In genomic region chr15:77916851-77917544, GRCm38 (mm10) we compare ENCODE assay signal across 9 mouse cellular contexts. TPM values are rescaled to one million over a fixed set of nuclear protein-coding genes. Genes with fewer than 3 reads are reported as not detected.
DNase-seq lines count a peak whose midpoint lies in the region; ATAC-seq and TF ChIP-seq lines count a peak whose summit lies in the region.
"Had no signal": no experiment of that assay in that cellular context is flagged by ENCODE, and none has a peak within 500 bp of the region (broad histone marks: within the 10 kb centered on the region; RNA-seq: fewer than 3 reads in every experiment).

No protein-coding gene starts in this region.

- no peak overlapping the region for H3K4me2 ChIP-seq in limb, embryonic 11.5 days (ENCODE audit: low read depth, severe bottlenecking)
- no peak overlapping the region for H3K4me2 ChIP-seq in stomach, embryonic 15.5 days
- H3K4me2 ChIP-seq: embryonic facial prominence, embryonic 12.5 days had no signal

- no peaks in the 10 kb centered on the region for H3K27me3 ChIP-seq in kidney, adult 2 months (replicated peaks; ENCODE audit: control insufficient read depth, insufficient read depth, low read length)
- H3K27me3 ChIP-seq in limb, embryonic 11.5 days (ENCODE audit: control insufficient read depth, insufficient read depth, low read length) = no peaks in the 10 kb centered on the region
- no peaks in the 10 kb centered on the region for H3K27me3 ChIP-seq in stomach, embryonic 15.5 days (replicated peaks)
- H3K27me3 ChIP-seq: embryonic facial prominence, embryonic 12.5 days had no signal

- H3K36me3 ChIP-seq in kidney, adult 2 months (ENCODE audit: control insufficient read depth, insufficient read depth, low read length) = peaks cover 3% of the 10 kb centered on the region
- H3K36me3 ChIP-seq in limb, embryonic 11.5 days (ENCODE audit: control insufficient read depth, insufficient read depth, low read length) = peaks cover 12% of the 10 kb centered on the region; the same call in 1 of the 2 replicates
- peaks cover 42% of the 10 kb centered on the region for H3K36me3 ChIP-seq in stomach, embryonic 15.5 days

- TF ChIP-seq CTCF in cortical plate, adult 2 months (IDR thresholded peaks at IDR 0.05; ENCODE audit: extremely low read depth, insufficient read depth, low read length) = peak; percentile 91
- peak; percentile 89 for TF ChIP-seq CTCF in kidney, adult 2 months (conservative IDR thresholded peaks at IDR 0.05; ENCODE audit: insufficient read depth, insufficient read length, low read depth, low read length)

- intact Hi-C loops in gastrocnemius, postnatal 14 days (cut with DNase I; ENCODE audit: low total_unique reads) = loop anchor here (5.0 kb wide), 1 partner anchor 135 kb away; no protein-coding TSS in a partner anchor

- H3K4me3 ChIP-seq in cortical plate, adult 2 months (ENCODE audit: insufficient read depth, low read length) = no peak overlapping the region
- no peak overlapping the region for H3K4me3 ChIP-seq in kidney, adult 2 months (ENCODE audit: insufficient read depth, low read depth, low read length)
- no peak overlapping the region for H3K4me3 ChIP-seq in limb, embryonic 11.5 days (ENCODE audit: low read depth, low read length)
- no peak overlapping the region for H3K4me3 ChIP-seq in stomach, embryonic 15.5 days (replicated peaks)
- H3K4me3 ChIP-seq: embryonic facial prominence, embryonic 12.5 days had no signal

- peak; percentile 48; the same call in 1 of the 2 replicates for ATAC-seq in limb, embryonic 11.5 days (ENCODE audit: insufficient number of reproducible peaks, low FRiP score, low TSS enrichment, low read depth)
- 0 out of 2 replicates have a peak, but pooled peaks have one; percentile 28 for ATAC-seq in stomach, embryonic 15.5 days (ENCODE audit: insufficient read depth, low FRiP score, low read depth)

- no peak overlapping the region for H3K27ac ChIP-seq in cortical plate, adult 2 months (ENCODE audit: insufficient read depth, low read length)
- no peak overlapping the region for H3K27ac ChIP-seq in kidney, adult 2 months (ENCODE audit: insufficient read depth, low read depth, low read length)
- H3K27ac ChIP-seq in limb, embryonic 11.5 days (replicated peaks; ENCODE audit: low read depth, low read length) = no peak overlapping the region
- H3K27ac ChIP-seq in stomach, embryonic 15.5 days = no peak overlapping the region
- H3K27ac ChIP-seq: embryonic facial prominence, embryonic 12.5 days had no signal

- TF ChIP-seq POLR2A in cortical plate, adult 2 months (IDR thresholded peaks at IDR 0.05; ENCODE audit: extremely low read depth, insufficient read depth, low read length) = no peak
- no peak for TF ChIP-seq POLR2A in kidney, adult 2 months (IDR thresholded peaks at IDR 0.05; ENCODE audit: low read depth, low read length)

- WGBS in kidney, adult 2 months = 36% methylated on average over 8 of the region's 8 CpGs
- 40% methylated on average over 8 of the region's 8 CpGs for WGBS in limb, embryonic 11.5 days
- 35% methylated on average over 8 of the region's 8 CpGs for WGBS in stomach, embryonic 15.5 days

- H3K9me3 ChIP-seq in limb, embryonic 11.5 days (ENCODE audit: control insufficient read depth, low read length) = no peaks in the 10 kb centered on the region
- H3K9me3 ChIP-seq in stomach, embryonic 15.5 days = no peaks in the 10 kb centered on the region
- H3K9me3 ChIP-seq: embryonic facial prominence, embryonic 12.5 days had no signal

- H3K4me1 ChIP-seq in cortical plate, adult 2 months (ENCODE audit: control insufficient read depth, insufficient read depth, low read length) = no peaks in the 10 kb centered on the region
- peaks cover 15% of the 10 kb centered on the region for H3K4me1 ChIP-seq in kidney, adult 2 months (ENCODE audit: control insufficient read depth, insufficient read depth, low read length)
- peaks cover 8% of the 10 kb centered on the region; the same call in 1 of the 2 replicates for H3K4me1 ChIP-seq in limb, embryonic 11.5 days (ENCODE audit: control insufficient read depth, insufficient read depth, low read length)
- H3K4me1 ChIP-seq in stomach, embryonic 15.5 days = no peaks in the 10 kb centered on the region

- H3K9ac ChIP-seq in limb, embryonic 11.5 days (ENCODE audit: low read length) = no peak overlapping the region
- H3K9ac ChIP-seq in stomach, embryonic 15.5 days = no peak overlapping the region
- H3K9ac ChIP-seq: embryonic facial prominence, embryonic 12.5 days had no signal

- peak; percentile 97 for DNase-seq in 3T3-L1 (ENCODE audit: low read depth, low spot score)
- DNase-seq in adipocyte (ENCODE audit: low spot score) = peak; percentile 93
- peak; percentile 87 for DNase-seq in gastrocnemius, postnatal 14 days
- DNase-seq in kidney, adult 2 months = peak; percentile 95
- DNase-seq in limb, embryonic 11.5 days (ENCODE audit: low spot score) = peak; percentile 96
- peak; percentile 75 to 79 for DNase-seq in natural killer cell, adult 2 months (ENCODE audit: low spot score in 2 of 2)

RNA-seq across cellular contexts. Expression of gene Txn2, which starts 11.8 kb away (rescaled TPM):
- 192 and 197 TPM in 2 replicates for polyA plus RNA-seq in cortical plate, adult 2 months (2012; rRNA removed)
- 100 to 1,000 TPM; 221 to 245 TPM for total RNA-seq in gastrocnemius, postnatal 14 days (2021)
- 396 and 408 TPM in 2 replicates for polyA plus RNA-seq in kidney, adult 2 months (2012; rRNA removed)
- 263 and 266 TPM in 2 replicates for polyA plus RNA-seq in limb, embryonic 11.5 days (2014; fragmentation: Nextera tagmentation; extraction: Ambion mirVana)
- polyA plus RNA-seq in stomach, embryonic 15.5 days (2015; fragmentation: Nextera tagmentation; extraction: Ambion mirVana) = 259 and 260 TPM in 2 replicates

RNA-seq across cellular contexts. Expression of gene Foxred2, which starts 39.5 kb away (rescaled TPM):
- polyA plus RNA-seq in cortical plate, adult 2 months (2012; rRNA removed) = 14.4 and 15.2 TPM in 2 replicates
- 1 to 10 TPM; 1.2 to 1.6 TPM for total RNA-seq in gastrocnemius, postnatal 14 days (2021)
- polyA plus RNA-seq in kidney, adult 2 months (2012; rRNA removed) = 3.8 and 4.1 TPM in 2 replicates
- 6.1 and 7.2 TPM in 2 replicates for polyA plus RNA-seq in limb, embryonic 11.5 days (2014; fragmentation: Nextera tagmentation; extraction: Ambion mirVana)
- 3.1 and 3.7 TPM in 2 replicates for polyA plus RNA-seq in stomach, embryonic 15.5 days (2015; fragmentation: Nextera tagmentation; extraction: Ambion mirVana)

RNA-seq across cellular contexts. Expression of gene Eif3d, which starts 53.6 kb away (rescaled TPM):
- 106 and 111 TPM in 2 replicates for polyA plus RNA-seq in cortical plate, adult 2 months (2012; rRNA removed)
- total RNA-seq in gastrocnemius, postnatal 14 days (2021) = 10 to 100 TPM; 67.7 to 73.6 TPM
- polyA plus RNA-seq in kidney, adult 2 months (2012; rRNA removed) = 98.8 and 132 TPM in 2 replicates
- polyA plus RNA-seq in limb, embryonic 11.5 days (2014; fragmentation: Nextera tagmentation; extraction: Ambion mirVana) = 249 and 259 TPM in 2 replicates
- 193 and 199 TPM in 2 replicates for polyA plus RNA-seq in stomach, embryonic 15.5 days (2015; fragmentation: Nextera tagmentation; extraction: Ambion mirVana)
